Mouse (Mus musculus): ENCODE measurements around the gene Fhad1.
"Not testable (repeated sequence)": the region's sequence is repeated elsewhere in the genome, so short reads cannot be mapped to it uniquely, and the experiment has no call there.

Fhad1 gene

GRCm38 (mm10) chr4:142014659-142015608 is at the start of gene Fhad1:
TSS of gene Fhad1 (minus strand) at chr4:142015082.
- DNase-seq = peak; percentile 81 to 83

- DNase-seq = no peak
These were observed 48.2 kb upstream of the Fhad1 start for GRCm38 (mm10) chr4:142063057-142063534.

- no peak for DNase-seq
These were observed 46.8 kb upstream of the Fhad1 start for GRCm38 (mm10) chr4:142061485-142062240.

GRCm38 (mm10) chr4:142060455-142061378 is 45.8 kb upstream of the Fhad1 start:
- DNase-seq = peak; percentile 97

- DNase-seq = peak; percentile 51 to 57
These were observed 44.9 kb upstream of the Fhad1 start for GRCm38 (mm10) chr4:142059841-142060193.

- no peak for DNase-seq
These were observed 44.4 kb upstream of the Fhad1 start for GRCm38 (mm10) chr4:142059113-142059840.

- DNase-seq = peak; percentile 81
These were observed 42.8 kb upstream of the Fhad1 start for GRCm38 (mm10) chr4:142057529-142058216.

GRCm38 (mm10) chr4:142055600-142055999 is 40.7 kb upstream of the Fhad1 start:
- peak; percentile 89 to 91 for DNase-seq

GRCm38 (mm10) chr4:142054580-142054979 is 39.7 kb upstream of the Fhad1 start:
- no peak for DNase-seq

- DNase-seq = no peak
These were observed 39.0 kb upstream of the Fhad1 start for GRCm38 (mm10) chr4:142053661-142054448.

GRCm38 (mm10) chr4:142053261-142053660 is 38.4 kb upstream of the Fhad1 start:
- DNase-seq = no peak

- no peak for DNase-seq
These were observed 37.7 kb upstream of the Fhad1 start for GRCm38 (mm10) chr4:142052391-142053132.

GRCm38 (mm10) chr4:142051883-142052282 is 37.0 kb upstream of the Fhad1 start:
- DNase-seq = not testable (repeated sequence)

- no peak for DNase-seq
These were observed 35.1 kb upstream of the Fhad1 start for GRCm38 (mm10) chr4:142049963-142050362.

GRCm38 (mm10) chr4:142048391-142048790 is 33.5 kb upstream of the Fhad1 start:
- DNase-seq = no peak

- no peak for DNase-seq
These were observed 32.1 kb upstream of the Fhad1 start for GRCm38 (mm10) chr4:142047005-142047404.

GRCm38 (mm10) chr4:142046496-142046895 is 31.6 kb upstream of the Fhad1 start:
- DNase-seq = no peak

- no peak for DNase-seq
These were observed 30.8 kb upstream of the Fhad1 start for GRCm38 (mm10) chr4:142045595-142046163.

- no peak for DNase-seq
These were observed 29.6 kb upstream of the Fhad1 start for GRCm38 (mm10) chr4:142044452-142044851.

All from cerebellum, postnatal 14 days (tissue).